Mouse (Mus musculus) B cell, adult 2 months (primary cell): Measurements from ENCODE around the gene Lrba.
A peak's percentile ranks its signal among the peaks of the same experiment; 100 is the strongest.

Source experiments
- DNase-seq, 2 experiments: peaks; one replicate each; pipeline ENCODE4 v3.0.0; 2022

The Lrba gene

DNA sequence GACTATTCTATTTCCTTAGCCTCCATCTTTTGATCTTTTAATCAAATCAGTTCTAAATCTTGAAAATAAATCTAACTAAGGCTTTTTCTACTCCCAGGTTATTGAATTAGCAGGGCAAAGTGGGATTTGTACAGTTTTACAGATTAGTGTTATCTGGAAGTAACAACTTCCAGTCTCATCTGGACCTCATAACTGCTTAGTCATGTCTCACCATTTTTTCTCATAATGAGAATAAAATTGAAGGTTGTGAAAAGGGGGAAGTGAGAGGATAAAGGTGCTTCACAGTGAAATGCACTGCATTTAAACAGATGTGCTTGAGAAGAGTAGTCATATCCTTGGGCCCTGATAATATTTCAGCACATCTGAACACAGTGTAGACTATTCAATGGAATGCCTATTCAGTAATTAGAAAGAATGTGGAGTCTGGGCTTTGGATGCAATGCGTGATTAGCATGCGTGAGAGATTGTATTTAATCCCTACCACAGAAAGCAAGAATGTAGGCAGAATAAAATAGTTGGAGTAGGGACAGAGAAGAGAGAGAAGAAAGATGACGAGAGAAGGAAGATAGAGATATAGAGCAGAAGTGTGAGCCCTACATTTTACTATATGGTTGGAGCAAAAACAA is 298.5 kb downstream of the Lrba start:
- DNase-seq: no peak

DNA sequence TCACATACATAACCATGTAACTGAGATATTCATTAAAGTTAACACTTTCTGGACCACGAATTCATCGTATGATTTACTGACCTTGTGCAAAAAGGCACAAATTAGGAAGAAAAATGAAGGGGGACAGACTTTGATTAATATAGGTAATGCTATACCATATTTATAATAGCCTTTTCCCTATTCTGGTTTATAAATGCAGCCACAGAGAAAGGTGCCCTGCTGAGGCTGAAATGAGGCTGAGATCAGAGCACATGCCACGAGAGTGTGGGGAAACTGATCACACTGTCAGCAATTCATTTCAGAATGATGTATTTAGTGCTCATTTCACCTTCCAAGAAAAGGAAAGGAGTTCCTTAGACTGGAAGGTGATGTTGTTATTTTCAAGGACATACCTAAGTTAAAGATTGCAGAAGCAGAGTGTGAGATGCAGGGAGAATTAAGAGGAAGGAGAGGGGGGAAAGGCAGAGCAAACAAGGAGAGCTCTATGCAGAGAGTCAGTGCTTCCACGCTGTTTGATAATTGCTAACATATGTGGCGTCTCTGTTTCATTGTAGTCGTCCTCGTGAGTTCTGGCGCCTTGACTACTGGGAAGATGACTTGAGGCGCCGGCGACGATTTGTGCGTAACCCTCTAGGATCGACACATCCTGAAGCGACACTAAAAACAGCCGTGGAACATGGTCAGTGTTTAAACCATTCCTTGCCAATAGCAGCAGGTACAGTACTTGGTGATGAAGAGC is 307.2 kb downstream of the Lrba start:
- DNase-seq: no peak

DNA sequence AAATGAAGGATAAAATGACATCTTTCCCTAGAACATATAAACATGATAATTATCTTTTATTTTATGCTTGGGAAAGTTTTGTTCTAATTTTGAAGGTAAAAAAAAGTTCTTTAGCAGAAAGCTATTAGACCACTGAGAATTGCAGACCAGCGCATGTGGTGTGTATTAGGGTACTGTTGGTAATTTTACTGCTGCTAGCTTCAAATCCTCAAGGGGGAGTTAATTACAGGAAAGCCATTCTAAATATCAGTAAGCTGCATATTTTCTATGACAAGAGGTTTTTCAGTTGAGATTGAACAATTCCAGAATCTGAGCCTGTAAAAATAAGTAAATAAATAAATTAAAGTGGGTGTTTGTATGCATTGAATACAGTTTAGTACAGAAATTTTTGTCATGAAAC is 312.3 kb downstream of the Lrba start:
- no peak for DNase-seq

DNA sequence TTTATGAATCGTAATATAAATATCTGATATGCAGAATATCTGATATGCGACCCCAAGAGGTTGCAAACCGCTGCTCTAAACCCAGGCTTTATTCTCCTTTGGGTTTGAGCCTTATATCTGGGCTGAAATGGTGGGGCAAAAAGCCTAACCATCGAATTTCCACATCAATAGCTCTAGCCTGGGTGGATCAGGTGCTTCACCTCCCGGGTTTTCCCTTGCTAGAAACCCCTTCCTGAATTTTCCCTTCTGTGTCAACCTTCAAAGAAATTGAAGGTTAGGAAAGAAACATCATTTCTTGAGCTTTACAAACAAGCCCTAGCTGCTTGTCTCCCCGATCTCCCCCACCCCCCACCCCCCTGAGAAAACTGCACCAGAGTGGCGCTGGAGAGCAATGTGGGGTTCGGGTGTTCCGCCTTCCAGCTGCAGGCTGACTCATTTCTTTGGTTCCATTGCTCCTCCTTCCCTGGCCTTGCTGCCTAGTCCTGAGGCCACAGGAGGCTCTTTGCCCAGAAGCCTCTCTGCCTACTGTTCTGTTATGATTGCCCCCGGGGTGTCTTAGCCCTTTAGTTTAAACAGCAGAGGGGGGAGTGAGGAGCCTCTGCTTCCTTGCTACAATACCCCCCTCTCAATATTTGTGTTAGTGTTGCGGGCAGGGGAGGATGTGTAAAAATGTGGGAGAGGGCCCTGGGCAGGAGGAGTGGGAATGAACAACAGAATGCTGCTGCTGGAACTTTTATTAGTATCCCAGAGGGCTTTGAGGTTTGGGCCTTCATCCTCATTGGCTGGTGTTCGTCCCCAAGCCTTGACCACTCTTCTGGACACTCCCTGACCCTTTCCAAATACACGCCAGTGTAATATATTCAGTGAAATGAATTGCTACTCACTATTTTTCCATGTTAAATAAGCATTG is 314.4 kb downstream of the Lrba start:
- no peak for DNase-seq

DNA sequence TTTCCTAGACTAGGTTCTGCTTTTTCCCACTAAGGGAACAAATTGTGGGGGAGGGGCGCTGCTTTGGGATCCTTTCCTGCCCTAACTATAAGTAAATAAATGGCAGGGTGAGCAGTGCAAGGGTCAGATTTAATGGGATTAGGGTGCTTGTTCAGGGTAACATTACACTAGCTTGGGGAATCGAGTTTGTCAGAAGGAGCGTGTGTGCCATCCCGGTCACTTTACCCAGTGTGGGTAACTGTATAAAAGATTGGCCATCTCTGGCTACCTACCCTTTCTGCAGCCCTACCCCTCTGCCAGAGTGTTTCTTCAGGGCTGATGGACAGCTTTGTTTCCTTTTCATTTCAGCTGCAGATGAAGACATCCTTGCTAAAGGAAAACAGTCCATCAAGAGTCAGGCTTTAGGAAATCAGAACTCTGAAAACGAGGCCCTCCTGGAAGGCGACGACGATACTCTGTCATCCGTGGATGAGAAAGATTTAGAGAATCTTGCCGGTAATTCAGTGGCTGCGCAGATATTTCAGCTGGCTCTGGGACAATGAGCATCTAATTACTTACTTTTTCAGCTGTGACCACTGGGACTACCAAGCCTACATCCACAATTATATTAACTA is 315.2 kb downstream of the Lrba start:
- DNase-seq: no peak

DNA sequence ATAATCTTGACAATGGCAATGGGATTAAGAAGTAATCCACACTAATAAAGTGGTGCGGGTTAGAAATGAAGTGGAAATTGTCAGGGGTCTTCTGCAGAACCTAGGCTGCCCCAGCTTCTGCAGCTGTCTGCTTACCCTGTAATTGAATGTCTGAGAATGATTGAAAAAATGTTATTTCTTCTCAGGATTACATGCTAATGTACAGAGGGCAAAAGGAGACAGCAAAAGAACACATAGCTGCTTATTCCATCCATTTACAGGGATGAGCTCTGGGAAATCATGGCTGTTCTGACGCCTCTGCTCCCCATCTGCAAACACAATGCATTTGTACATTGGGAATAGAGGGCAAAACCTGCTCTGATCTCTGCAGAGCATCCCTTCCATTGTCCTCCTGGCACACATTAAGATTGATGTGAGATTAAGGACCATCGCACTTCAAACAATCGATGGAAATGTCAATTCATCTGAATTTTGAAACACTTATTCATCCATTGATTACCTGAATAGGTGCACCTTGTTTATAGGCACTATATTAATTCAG is 316.7 kb downstream of the Lrba start:
- no peak for DNase-seq

DNA sequence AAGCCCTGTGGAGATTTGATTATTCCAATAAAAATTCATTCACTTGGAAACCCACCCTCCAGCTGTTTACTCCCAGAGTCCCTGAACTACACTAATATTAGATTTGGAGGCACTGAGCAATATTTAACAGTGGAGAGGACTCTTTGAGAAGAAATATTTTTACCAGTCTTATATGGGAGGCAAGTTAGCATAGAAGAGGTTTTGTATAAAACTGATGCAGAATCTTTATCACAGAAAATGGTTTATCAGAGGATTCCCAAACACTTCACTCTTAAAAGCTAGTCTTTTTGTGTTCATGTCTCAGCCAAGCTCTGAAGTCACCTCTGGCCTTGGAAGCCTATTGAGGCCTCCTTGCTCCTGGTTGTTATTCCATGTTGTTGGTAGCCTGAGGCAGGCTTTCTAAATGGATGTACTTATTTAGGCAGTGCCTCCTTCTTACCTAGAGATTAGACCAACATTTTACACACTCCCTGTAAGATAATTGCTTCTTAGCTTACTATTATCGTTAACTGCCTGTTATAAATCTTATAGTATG is 317.4 kb downstream of the Lrba start:
- DNase-seq: no peak

DNA sequence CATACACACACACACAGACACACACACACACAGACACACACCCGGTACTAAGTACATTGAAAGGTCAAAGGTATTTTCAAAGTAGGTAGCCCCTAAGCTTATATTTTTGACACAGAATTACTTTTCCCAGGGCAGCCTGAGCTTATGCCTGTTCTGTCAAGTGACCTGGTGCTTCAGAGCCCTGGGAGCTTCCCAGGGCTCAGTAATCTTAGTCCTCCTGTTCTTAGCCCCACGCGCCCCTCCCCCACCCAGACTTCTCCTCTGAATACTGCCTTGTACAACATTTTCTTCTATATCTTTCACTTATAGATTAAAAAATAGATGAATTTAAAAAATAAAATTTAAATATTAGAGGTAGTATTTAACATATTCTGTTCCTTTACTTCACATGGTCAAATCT is 320.3 kb downstream of the Lrba start:
- peak in 1 of 2 experiments; percentile 3 for DNase-seq

DNA sequence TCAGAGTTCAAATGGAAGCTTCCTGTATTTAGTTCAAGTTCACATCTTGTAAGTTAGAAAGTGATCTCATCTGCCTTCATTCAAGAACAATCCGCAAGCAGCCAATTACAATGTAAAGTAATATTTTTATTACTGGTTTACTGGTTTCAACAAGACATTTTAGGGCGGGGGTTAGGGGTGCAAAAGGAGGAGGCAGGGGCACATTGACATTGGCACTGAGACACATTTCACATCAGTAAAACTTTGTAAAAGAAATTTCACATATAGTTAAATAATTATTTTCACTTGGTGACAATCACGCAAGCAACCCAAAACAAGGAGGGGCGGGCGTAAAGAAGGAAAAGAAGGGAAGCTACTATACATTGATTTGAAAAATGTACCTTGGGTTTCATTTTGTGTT is 321.5 kb downstream of the Lrba start:
- peak; percentile 25 to 27 for DNase-seq

DNA sequence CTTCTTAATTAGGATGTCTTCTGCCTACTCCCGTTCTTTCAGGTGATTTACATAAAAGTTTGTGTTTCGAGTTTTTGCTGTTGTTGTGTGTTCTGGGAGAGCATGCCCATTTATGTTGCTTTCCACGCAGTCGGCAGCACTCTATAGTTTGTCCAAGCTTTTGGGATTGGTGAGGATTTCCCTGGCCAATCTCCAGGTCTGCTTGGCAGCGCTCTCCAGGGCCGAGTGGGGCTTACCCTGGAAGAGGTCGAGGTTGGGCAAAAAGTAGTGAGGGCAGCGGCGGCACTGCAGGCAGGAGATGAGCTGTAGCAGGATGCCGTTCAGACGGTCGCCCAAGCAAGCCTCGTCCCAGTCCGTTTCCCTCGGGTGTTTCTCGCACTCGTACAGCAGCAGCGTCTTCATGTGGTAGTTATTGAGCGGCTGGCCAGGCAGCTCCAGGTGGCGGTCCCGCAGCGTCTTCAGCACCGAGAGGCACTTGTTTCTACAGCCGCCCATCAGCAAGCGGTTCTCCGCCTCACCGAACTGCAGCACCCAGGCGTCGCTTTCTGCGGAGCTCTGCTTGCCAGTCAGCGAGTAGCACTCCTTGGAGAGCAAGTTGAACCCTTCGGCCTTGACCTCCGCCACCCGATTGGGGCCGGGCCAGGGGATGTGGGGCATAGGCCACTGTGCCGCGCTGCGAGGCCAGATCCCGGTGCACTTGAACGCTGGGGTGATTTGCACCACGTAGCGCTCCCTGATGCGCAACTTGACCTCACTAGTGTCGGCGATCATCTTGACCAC is 322.2 kb downstream of the Lrba start:
- peak; percentile 66 to 71 for DNase-seq

DNA sequence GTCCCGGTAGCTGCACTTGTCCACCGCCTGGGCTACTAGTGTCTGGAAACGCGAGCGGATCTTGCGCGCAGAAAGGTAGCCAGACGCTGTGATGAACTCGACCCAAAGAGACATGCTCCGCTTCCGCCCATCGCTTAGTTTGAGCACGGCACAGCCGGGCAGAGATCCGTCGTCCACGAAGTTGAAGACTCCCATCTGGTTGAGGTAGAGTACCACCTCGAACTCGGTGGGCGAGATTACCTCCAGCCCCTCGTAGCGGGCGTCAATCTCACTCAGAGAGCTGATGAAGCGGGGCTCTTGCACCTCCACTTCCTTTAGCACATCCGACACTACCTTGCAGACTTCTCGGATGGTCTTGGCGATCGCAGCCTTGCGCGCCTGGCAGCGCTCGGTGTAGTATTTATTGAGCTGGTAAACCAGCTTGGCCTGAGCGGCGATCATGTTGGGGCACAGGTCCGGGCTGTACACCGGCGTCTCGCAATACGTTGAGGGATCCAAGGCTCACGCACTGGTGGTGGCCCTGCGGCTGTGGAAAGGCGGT is 322.8 kb downstream of the Lrba start:
- DNase-seq: peak; percentile 51 to 53

DNA sequence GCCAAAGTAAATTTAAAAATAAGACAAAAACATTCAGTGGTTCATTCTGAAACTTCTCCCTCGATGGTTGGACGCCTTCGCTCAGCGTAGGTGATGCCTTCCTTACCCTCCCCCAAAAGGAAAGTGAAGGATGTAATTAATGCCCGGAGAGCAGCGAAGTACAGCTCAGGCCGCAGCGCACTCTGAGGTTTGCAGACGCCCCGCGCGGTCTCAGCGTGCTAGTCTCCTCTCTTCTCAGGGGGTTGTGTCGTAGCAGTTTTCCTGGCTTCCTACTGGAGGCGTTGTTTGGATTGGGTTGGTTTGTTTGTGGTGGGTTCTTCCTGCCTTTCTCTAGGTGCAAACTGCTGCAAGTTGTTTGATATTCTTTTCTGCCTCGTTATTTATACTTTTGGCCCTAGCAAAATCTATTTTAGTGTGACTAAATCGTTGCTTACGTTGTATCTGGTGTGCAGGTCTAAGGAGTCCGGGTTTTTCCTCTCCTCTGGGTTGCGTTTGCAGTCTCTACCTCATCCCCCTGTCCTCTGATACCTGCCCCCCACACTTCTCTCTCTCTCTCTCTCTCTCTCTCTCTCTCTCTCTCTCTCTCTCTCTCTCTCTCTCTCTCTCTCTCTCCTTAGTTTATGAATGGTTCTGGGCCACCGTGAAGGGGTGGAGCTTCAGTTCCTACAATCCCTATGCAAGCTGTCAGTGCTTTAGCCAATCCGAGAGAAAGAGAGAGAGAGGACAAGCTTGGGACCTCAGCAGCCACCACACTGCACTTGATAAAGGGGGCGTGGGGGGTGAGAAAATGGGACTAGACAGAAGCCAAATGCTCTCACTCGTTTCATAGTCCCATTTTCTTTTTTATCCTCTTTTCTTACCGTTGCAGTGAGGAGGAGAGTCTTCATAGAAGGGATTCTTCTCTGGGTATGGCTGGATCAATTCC is 323.9 kb downstream of the Lrba start, which contains the start of gene Mab21l2:
TSS of gene Mab21l2 (minus strand) at position 539 of the 925 bp plus-strand sequence.
- DNase-seq: peak; percentile 34 to 41

DNA sequence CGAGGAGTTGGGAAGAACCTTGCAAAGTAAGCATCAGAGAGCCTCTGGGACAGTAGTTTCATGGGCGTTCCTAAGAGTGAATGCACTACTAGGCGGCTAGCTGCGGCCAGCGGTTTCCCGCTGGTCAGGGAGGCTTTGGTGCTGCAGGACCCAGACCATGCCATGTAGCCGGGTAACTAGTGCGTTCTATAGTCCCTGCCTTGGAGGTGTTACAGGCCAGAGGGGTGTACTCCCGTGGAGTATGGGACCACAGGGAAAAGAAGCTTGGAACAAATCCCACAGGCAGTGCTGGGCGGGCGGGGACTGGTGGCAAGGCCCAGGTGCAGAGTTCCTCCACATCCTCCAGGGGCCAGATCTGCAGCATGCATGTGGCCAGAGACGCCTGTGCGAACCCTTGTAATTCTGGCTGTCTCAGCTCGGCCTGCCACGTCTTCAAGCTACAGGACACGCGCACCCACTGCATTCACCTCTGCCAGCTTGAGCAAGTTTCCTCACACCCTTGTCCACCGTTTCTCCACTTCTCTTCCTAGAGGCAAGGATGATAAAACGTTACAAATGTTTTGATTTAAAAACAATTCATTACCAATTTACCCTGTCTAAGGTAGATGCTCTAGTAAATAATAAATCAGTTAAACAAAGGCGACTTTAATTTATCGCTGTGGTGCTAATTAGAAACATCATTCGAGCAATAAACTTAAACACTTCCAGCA is 326.0 kb downstream of the Lrba start:
- no peak for DNase-seq

DNA sequence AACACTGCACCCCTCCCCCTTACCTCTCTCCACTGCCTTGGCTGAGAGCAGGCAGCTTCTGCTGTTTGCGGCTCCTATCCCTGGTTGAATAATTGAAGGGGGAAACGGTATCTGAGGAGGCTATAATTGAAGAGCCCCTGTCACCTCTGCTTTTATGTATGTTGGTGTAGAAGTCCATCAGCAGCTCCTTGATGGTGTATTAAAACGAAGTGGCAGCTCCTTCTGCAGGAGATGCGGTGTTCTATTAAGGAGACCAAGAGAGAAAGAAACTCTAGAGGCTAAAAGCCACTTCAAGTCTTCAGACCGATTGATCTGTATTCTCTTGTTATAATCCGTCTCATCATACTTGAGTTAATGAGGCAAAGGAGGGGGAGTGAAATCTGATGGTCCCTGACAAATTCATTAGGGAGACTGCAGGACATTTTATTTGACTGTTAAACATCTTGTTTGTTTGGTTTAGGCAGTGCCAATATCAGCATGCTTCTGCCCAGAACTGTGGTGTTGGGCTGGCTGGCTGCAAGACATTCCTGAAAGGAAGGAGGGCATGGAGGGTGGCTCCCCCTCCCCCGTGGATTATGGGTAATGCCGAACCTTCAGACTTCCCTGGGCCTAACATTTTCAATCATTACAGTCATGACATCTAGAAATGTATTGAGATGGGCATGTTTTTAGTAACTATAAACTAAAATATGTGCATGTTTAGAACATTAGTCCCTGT is 326.7 kb downstream of the Lrba start:
- DNase-seq: no peak

DNA sequence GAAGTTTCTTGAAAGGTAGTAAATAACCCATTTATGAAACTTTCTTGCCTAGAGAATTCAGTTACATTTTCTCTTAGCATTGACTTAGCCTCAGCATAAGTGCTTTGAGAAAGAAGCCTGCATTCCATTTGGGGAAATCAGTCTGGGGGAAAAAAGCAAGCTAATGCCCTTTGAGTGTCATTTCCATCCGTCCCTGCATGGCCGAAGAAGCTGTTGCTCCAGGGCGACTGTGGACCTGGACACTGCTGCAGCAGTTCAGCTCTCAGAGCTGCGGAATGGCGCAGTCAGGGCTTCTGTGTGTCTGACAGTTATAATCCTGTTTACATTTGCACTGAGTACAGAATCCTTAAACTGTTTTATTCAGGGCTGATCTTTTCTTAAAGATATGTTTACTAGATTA is 327.7 kb downstream of the Lrba start:
- DNase-seq: no peak

DNA sequence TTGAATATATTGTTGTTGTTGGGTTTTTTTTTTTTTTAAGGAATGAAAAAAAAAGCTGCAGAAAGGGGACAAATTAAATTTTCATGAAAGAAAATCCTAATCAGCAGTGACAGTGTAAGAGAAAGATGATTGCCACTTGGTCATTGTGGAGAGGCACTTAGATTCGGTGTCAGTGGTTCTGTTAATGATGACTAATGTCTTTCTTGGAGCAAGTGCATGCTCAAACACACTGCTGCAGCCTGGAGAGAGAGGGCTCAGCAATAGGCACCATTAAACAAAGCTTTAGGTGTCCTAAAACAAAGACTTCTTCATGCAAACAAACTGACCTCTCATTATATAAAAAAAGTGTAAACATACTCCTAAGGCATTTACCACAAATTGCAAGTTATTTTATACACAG is 334.5 kb downstream of the Lrba start:
- no peak for DNase-seq

DNA sequence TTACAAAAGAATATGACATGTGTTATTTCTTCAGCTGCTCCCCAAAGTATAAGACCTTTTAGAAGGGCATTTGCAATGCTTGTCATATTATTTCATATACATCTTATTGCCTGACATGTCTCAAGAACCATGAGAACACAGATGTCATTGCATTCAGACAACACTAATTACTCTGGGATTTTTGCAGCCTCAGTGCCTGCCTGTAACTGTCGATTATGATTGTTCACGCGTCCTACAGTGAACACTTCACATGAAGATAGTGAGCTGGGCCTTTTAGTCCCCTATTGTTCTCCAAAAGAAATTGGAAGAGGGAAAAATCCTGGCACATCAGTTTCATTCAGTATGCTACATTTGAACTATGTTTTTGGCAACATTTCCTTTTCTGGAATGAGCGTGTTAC is 335.2 kb downstream of the Lrba start:
- DNase-seq: no peak

DNA sequence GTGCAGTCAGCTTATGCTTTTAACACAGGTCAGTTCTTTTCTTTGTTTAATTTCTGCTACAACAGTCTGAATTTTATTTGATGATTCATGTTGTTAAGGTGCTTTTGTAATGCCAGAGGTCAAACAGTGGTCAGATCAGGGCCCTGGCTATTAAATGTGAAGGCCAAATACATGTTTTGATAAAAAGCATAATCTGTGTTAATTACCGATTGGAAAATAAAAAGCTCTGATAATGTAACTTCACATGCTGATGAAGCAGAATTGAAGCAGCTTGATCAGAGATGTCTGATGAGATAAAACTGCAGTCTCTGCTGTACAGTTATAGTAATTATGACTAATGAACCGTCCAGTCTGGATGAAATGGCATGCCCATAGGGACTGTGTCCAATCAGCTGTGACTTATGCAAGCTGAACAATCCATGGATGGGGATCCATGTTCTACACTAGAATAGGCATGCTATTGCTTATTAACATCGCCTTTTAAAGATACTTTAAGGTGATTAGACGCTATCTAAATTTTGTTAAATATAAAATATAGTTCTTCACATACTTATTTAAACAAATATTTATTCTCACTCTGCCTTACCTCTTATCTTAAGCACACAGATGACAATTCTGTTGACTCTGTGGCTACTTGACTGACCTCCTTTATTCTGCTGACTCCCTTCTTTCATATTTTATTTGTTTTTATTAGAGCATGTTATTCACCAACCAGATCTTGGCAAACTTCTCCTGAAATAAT is 336.0 kb downstream of the Lrba start:
- DNase-seq: no peak
